Mouse (Mus musculus): ENCODE measurements around the gene Efcab8. TPM values are rescaled to one million over a fixed set of nuclear protein-coding genes. Genes with fewer than 3 reads are reported as not detected.

Gene Efcab8
- polyA plus RNA-seq (2014; fragmentation: Nextera tagmentation; extraction: Ambion mirVana) = not detected in 2 replicates

DNA sequence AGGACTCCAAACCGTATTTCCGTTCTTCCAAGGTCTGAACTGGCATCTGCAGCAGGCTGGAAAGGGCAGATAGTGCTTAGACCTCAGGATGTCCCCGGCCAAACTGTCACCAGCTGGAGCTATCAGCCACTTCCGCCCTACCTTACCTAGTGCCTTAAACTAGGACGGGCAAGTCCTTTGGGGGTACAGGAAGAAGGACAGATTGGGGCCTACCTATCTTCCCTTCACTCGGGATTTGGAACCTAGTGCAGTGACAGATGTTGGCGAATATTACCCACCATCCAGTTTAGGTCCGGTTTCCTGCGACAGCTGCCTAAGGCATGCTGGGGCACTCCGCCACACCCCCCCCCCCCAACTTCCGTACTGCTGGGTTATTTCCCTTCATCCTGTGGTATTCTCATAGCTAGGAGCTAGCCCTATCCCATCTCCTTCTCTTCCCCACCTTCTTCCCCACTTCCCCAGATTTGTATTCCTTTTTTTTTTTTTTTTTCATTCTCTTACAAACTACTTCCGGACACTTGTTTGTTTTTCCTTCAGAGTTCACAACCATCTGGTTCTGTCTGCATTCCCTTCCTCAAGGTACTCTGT is at the start of gene Efcab8:
Gene Efcab8 (plus strand): TSS at position 538 of the 588 bp plus-strand sequence.
- no peaks in the 10 kb centered on the region for H3K9me3 ChIP-seq (ENCODE audit: control insufficient read depth, low read length)
- WGBS = 63% methylated on average over 12 of the region's 12 CpGs
- peaks cover 5% of the 10 kb centered on the region; the same call in 1 of the 2 replicates for H3K4me1 ChIP-seq (replicated peaks; ENCODE audit: control insufficient read depth, insufficient read depth, low read length)
- H3K36me3 ChIP-seq (replicated peaks; ENCODE audit: control insufficient read depth, insufficient read depth) = no peaks in the 10 kb centered on the region
- no peaks in the 10 kb centered on the region for H3K27me3 ChIP-seq (ENCODE audit: control insufficient read depth, insufficient read depth, low read length)
- peak within 1 kb of the TSS; percentile 61 for H3K4me2 ChIP-seq (replicated peaks)
- no peak within 1 kb of the TSS for H3K27ac ChIP-seq
- H3K4me3 ChIP-seq (replicated peaks; ENCODE audit: low read length) = peak within 1 kb of the TSS; percentile 26
- DNase-seq (ENCODE audit: low spot score) = no peak
- no peak for ATAC-seq (ENCODE audit: low FRiP score)
- peak within 1 kb of the TSS; percentile 49; the same call in 1 of the 2 replicates for H3K9ac ChIP-seq

DNA sequence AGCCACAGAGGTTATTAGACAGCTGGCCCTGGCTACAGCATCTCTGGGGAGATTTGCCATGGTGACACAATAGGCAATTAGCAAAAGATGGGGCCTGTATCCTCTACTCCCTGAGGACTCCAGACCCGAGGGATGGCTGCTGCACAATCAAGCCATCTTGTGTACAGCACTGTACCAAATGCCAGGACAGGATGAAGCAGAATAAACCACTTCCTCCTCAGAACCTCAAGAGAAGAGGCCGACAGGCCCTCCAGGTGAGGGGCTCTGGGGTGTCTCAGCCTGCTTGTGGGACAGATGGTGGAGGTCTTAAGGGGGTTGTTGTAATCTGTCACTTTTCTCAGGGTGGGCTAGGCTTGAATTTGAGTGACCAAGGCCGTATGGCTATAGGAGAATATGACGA is 45.7 kb upstream of the Efcab8 start:
- 85% methylated on average over 4 of the region's 4 CpGs for WGBS
- no peak overlapping the region for H3K4me3 ChIP-seq (replicated peaks; ENCODE audit: low read length)
- no peak overlapping the region for H3K4me2 ChIP-seq (replicated peaks)
- no peak overlapping the region for H3K9ac ChIP-seq
- no peaks in the 10 kb centered on the region for H3K4me1 ChIP-seq (replicated peaks; ENCODE audit: control insufficient read depth, insufficient read depth, low read length)
- DNase-seq (ENCODE audit: low spot score) (no peak), ATAC-seq (ENCODE audit: low FRiP score) (no peak)
- H3K27me3 ChIP-seq (ENCODE audit: control insufficient read depth, insufficient read depth, low read length) = no peaks in the 10 kb centered on the region
- H3K36me3 ChIP-seq (replicated peaks; ENCODE audit: control insufficient read depth, insufficient read depth) = no peaks in the 10 kb centered on the region
- no peak overlapping the region for H3K27ac ChIP-seq
- no peaks in the 10 kb centered on the region for H3K9me3 ChIP-seq (ENCODE audit: control insufficient read depth, low read length)

DNA sequence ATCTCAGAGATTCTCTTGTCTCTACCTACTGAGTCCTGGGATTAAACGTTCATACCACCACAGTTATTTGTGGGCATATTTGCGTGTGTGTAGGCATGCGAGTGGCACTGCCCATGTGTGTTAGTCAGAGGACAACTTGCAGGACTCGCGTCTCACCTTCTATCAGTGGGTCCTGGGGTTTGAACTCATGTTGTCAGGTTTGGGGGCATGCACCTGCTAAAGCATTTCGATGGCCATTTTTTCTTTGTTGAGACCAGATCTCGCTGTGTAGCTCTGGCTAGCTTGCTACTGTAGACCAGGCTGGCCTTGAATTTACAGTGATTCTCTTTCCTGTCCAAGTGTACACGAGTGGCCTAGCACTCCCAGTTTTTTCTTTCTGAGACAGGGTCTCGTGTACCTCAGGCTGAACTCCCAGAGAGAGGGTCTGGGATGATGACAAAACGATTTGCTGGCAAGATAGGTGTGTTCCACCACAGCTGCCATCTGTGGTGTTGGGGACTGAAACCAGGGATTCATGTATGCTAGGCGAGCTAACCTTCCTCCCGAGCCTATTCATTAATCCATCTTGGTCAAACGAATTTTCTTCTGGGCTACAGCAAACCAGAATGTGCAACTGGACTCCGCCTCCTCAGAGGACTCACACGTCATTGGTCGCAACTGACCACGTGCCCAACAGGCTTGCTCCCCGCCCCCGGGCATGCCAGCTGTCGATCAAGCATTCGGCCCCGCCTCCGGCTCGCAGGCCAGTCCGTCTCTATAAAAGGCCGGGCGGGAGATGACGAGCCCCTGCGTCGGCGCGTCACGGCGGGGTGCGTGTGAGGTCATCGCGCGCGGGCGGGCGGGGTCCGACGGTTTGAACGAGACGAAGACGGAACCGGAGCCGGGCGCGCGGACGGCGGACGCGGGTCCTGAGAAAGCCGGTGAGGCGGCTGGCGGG is 39.0 kb upstream of the Efcab8 start, which contains the start of gene Mapre1:
Gene Mapre1 (plus strand): TSS at position 775 of the 937 bp plus-strand sequence.
- DNase-seq (ENCODE audit: low spot score) = peak; percentile 99
- no peaks in the 10 kb centered on the region for H3K9me3 ChIP-seq (ENCODE audit: control insufficient read depth, low read length)
- H3K27ac ChIP-seq = peak within 1 kb of the TSS; percentile 98
- peaks cover 31% of the 10 kb centered on the region for H3K4me1 ChIP-seq (replicated peaks; ENCODE audit: control insufficient read depth, insufficient read depth, low read length)
- peak within 1 kb of the TSS; percentile 78 for H3K4me3 ChIP-seq (replicated peaks; ENCODE audit: low read length)
- ATAC-seq (ENCODE audit: low FRiP score) = peak; percentile 99
- H3K9ac ChIP-seq = peak within 1 kb of the TSS; percentile 80
- no peaks in the 10 kb centered on the region for H3K27me3 ChIP-seq (ENCODE audit: control insufficient read depth, insufficient read depth, low read length)
- 11% methylated on average over 55 of the region's 58 CpGs for WGBS
- no peaks in the 10 kb centered on the region; the same call in 1 of the 2 replicates for H3K36me3 ChIP-seq (replicated peaks; ENCODE audit: control insufficient read depth, insufficient read depth)
- H3K4me2 ChIP-seq (replicated peaks) = peak within 1 kb of the TSS; percentile 78

DNA sequence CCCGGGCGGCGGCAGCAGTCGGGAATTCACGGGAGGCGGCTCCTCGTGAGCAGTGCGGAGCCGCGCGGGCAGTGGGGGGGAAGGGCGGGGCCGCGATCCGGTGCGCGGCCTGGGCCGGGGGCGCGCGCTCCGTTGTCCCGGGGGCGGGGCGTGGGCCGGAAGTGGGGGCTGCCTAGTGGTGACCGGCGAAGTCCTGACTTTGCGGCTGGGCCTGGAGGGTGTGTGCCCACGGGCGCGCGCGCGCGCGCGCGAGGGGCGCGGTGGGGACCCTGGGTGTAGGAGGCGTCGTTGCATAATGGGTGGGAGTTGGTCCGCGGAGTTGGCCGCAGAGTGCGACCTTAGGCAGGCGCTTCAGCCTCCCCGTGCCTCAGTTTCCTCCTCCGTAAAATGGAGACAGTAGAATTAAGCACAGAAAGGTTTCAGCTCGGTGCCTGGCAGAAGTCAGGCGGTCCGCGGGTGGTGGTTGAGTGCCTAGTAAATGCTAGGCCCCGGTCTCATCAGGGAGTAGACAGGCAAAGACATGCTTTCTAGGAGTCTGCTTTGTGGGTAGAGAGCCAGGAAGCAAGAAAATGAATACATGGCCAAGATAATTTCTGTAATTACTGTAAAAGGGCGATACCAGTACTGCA is 38.2 kb upstream of the Efcab8 start:
- DNase-seq (ENCODE audit: low spot score) = peak; percentile 70
- peak overlapping the region; percentile 80 for H3K9ac ChIP-seq
- peaks cover 1% of the 10 kb centered on the region for H3K36me3 ChIP-seq (replicated peaks; ENCODE audit: control insufficient read depth, insufficient read depth)
- peak overlapping the region; percentile 78 for H3K4me2 ChIP-seq (replicated peaks)
- no peaks in the 10 kb centered on the region for H3K27me3 ChIP-seq (ENCODE audit: control insufficient read depth, insufficient read depth, low read length)
- peak overlapping the region; percentile 78 for H3K4me3 ChIP-seq (replicated peaks; ENCODE audit: low read length)
- under 1% methylated on average over 49 of the region's 56 CpGs for WGBS
- H3K9me3 ChIP-seq (ENCODE audit: control insufficient read depth, low read length) = no peaks in the 10 kb centered on the region
- peaks cover 34% of the 10 kb centered on the region for H3K4me1 ChIP-seq (replicated peaks; ENCODE audit: control insufficient read depth, insufficient read depth, low read length)
- H3K27ac ChIP-seq = peak overlapping the region; percentile 98
- peak; percentile 85 for ATAC-seq (ENCODE audit: low FRiP score)

DNA sequence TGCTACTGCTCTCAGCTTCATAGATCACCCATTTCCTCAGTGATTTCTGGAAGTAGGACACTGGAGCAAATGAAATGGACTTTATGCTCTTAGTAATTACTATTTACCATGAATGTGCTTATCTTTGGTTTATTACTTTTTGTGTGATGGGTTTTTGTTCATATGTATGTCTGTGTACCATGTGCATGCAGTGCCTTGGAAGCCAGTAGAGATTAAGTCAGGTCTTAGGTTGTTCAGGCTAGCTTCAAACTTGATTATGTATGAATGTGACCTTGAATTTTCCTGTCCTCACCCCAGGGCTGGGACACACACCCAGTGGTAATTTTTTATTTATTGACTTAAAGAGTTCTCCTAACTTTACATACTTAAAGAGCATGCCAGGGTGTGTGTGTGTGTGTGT is 31.7 kb upstream of the Efcab8 start:
- Histone ChIP-seq H3K4me3 (replicated peaks; ENCODE audit: low read length) (no peak overlapping the region), H3K4me1 (replicated peaks; ENCODE audit: control insufficient read depth, insufficient read depth, low read length) (peaks cover 25% of the 10 kb centered on the region), H3K27ac (no peak overlapping the region), H3K27me3 (ENCODE audit: control insufficient read depth, insufficient read depth, low read length) (no peaks in the 10 kb centered on the region), H3K9ac (no peak overlapping the region), H3K36me3 (replicated peaks; ENCODE audit: control insufficient read depth, insufficient read depth) (peaks cover 12% of the 10 kb centered on the region), H3K9me3 (ENCODE audit: control insufficient read depth, low read length) (no peaks in the 10 kb centered on the region), H3K4me2 (replicated peaks) (no peak overlapping the region)
- DNase-seq (ENCODE audit: low spot score) = no peak
- no peak for ATAC-seq (ENCODE audit: low FRiP score)

DNA sequence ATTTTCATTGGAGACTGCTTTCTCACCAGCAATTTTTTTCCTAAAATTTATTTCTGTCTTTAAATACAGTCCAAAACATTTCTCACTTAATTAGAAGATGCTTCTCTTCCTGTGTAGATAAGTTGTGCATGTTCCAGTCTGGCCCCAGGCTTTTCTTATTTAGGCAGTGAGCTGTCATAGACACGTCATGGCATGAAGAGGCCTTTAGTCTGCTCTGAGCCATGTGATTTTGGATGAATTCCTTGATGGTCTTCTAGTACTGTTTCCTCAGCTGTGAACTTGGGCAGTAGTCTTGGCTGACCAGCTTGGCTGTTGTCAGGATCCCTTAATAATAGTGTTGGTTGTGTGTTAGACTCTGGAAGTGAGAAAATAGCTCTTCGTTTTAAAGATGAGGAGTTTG is 29.4 kb upstream of the Efcab8 start:
- Histone ChIP-seq H3K4me1 (replicated peaks; ENCODE audit: control insufficient read depth, insufficient read depth, low read length) (peaks cover 7% of the 10 kb centered on the region), H3K9ac (no peak overlapping the region), H3K27ac (no peak overlapping the region), H3K27me3 (ENCODE audit: control insufficient read depth, insufficient read depth, low read length) (no peaks in the 10 kb centered on the region), H3K4me3 (replicated peaks; ENCODE audit: low read length) (no peak overlapping the region), H3K36me3 (replicated peaks; ENCODE audit: control insufficient read depth, insufficient read depth) (peaks cover 12% of the 10 kb centered on the region), H3K4me2 (replicated peaks) (no peak overlapping the region), H3K9me3 (ENCODE audit: control insufficient read depth, low read length) (no peaks in the 10 kb centered on the region)
- WGBS = 81% methylated on average over 2 of the region's 2 CpGs
- ATAC-seq (ENCODE audit: low FRiP score) (no peak), DNase-seq (ENCODE audit: low spot score) (no peak)

DNA sequence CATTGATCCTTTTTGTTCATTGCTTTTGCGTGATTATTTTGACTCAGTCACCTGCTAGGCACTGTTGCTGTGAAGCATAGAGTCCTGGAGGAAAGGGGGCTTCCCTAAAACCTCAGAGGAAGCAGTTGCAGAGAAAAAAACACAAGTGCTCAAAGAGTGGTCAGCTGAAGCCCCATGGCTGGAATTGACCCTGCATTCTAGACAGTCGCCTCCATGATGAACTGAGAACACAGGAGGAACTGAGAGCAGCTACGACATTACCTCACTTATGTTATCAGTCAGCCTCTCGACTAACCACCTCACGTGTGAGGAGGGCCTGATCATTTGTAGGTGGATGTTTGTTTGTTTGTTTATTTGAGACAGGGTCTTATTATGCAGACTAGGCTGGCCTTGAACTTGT is 17.6 kb upstream of the Efcab8 start:
- Histone ChIP-seq H3K4me2 (replicated peaks) (no peak overlapping the region), H3K9ac (no peak overlapping the region), H3K36me3 (replicated peaks; ENCODE audit: control insufficient read depth, insufficient read depth) (peaks cover 98% of the 10 kb centered on the region), H3K27ac (no peak overlapping the region), H3K9me3 (ENCODE audit: control insufficient read depth, low read length) (no peaks in the 10 kb centered on the region), H3K4me3 (replicated peaks; ENCODE audit: low read length) (no peak overlapping the region), H3K27me3 (ENCODE audit: control insufficient read depth, insufficient read depth, low read length) (no peaks in the 10 kb centered on the region), H3K4me1 (replicated peaks; ENCODE audit: control insufficient read depth, insufficient read depth, low read length) (no peaks in the 10 kb centered on the region)
- 95% methylated on average over 5 of the region's 5 CpGs for WGBS
- no peak for DNase-seq (ENCODE audit: low spot score)
- ATAC-seq (ENCODE audit: low FRiP score) = no peak

DNA sequence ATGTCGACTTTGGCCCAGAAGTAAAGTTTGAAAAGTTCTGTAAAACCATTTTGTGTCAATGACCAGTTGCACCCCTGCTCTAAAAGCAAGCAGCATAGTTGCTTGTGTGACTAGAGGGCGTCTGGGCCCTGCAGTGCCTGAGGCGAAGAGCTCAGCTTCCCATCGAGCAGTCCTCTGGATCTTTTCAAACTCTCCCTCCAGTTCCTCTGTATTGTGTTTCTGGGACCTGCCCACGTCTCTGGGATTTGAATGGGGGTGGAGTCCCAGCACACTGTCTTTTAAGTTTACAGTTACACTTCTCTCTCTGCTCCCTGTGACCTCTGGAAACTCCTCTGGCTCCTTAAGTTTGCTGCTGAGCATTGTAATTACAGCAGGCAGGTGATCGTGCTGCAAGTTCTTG is 12.2 kb upstream of the Efcab8 start:
- no peaks in the 10 kb centered on the region for H3K27me3 ChIP-seq (ENCODE audit: control insufficient read depth, insufficient read depth, low read length)
- no peak overlapping the region for H3K27ac ChIP-seq
- no peak overlapping the region for H3K9ac ChIP-seq
- ATAC-seq (ENCODE audit: low FRiP score) (no peak), DNase-seq (ENCODE audit: low spot score) (no peak)
- 70% methylated on average over 6 of the region's 6 CpGs for WGBS
- H3K36me3 ChIP-seq (replicated peaks; ENCODE audit: control insufficient read depth, insufficient read depth) = peaks cover 87% of the 10 kb centered on the region
- H3K4me1 ChIP-seq (replicated peaks; ENCODE audit: control insufficient read depth, insufficient read depth, low read length) = no peaks in the 10 kb centered on the region
- no peaks in the 10 kb centered on the region for H3K9me3 ChIP-seq (ENCODE audit: control insufficient read depth, low read length)
- no peak overlapping the region for H3K4me2 ChIP-seq (replicated peaks)
- H3K4me3 ChIP-seq (replicated peaks; ENCODE audit: low read length) = no peak overlapping the region

DNA sequence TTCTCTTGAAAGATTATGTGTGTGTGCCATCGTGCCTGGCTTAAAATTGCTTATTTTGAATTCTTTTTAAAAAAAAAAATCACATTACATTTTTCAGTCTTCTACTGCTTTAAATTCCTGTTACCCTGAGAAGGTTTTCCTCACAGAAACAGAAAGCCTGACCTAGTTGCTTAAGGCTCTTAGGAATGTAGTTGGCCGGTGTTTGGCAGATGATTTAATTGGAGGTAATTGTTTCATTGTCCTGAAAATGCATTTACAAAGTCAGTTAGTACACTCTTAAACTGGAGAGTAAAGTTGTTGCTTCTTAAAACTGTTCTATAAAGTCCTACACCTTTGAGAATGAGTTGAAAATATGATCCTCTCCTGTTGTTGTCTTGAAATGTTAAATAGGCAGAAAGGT is 10.8 kb upstream of the Efcab8 start:
- Histone ChIP-seq H3K36me3 (replicated peaks; ENCODE audit: control insufficient read depth, insufficient read depth) (peaks cover 76% of the 10 kb centered on the region), H3K4me1 (replicated peaks; ENCODE audit: control insufficient read depth, insufficient read depth, low read length) (no peaks in the 10 kb centered on the region), H3K4me3 (replicated peaks; ENCODE audit: low read length) (no peak overlapping the region), H3K27ac (no peak overlapping the region), H3K9me3 (ENCODE audit: control insufficient read depth, low read length) (0 out of 2 replicates have a peak, but pooled peaks cover 3% of the 10 kb centered on the region), H3K27me3 (ENCODE audit: control insufficient read depth, insufficient read depth, low read length) (no peaks in the 10 kb centered on the region), H3K4me2 (replicated peaks) (no peak overlapping the region), H3K9ac (no peak overlapping the region)
- DNase-seq (ENCODE audit: low spot score) = no peak
- ATAC-seq (ENCODE audit: low FRiP score) = no peak
- 90% methylated on average over 2 of the region's 2 CpGs for WGBS
